Comparison of ENCODE assay signal across 13 mouse cellular contexts in genomic region chr11:119657534-119657933, GRCm38 (mm10). TPM values are rescaled to one million over a fixed set of nuclear protein-coding genes. Genes with fewer than 3 reads are reported as not detected.
DNase-seq lines count a peak whose midpoint lies in the region; ATAC-seq and TF ChIP-seq lines count a peak whose summit lies in the region.
"Had no signal": no experiment of that assay in that cellular context is flagged by ENCODE, and none has a peak within 500 bp of the region (broad histone marks: within the 10 kb centered on the region; RNA-seq: fewer than 3 reads in every experiment).

No protein-coding gene starts in this region.

- H3K27ac ChIP-seq in liver, postnatal 0 days (ENCODE audit: low read depth), result no peak overlapping the region
- H3K27ac ChIP-seq: kidney, postnatal 0 days; limb, embryonic 15.5 days; midbrain, embryonic 13.5 days had no signal

- H3K9me3 ChIP-seq in liver, postnatal 0 days (ENCODE audit: low read length), result no peaks in the 10 kb centered on the region
- H3K9me3 ChIP-seq: limb, embryonic 15.5 days; midbrain, embryonic 13.5 days had no signal

- peak; percentile 24 for DNase-seq in heart, adult 8-10 months (ENCODE audit: low spot score)
- DNase-seq in heart, postnatal 4 days, result no peak
- DNase-seq in ES-CJ7 (ENCODE audit: low read depth, low spot score) (peak; percentile 90), ZHBTc4 (ENCODE audit: low read depth, low spot score) (peak; percentile 83)
- DNase-seq in liver, postnatal 0 days, result no peak
- no peak for DNase-seq in embryo, embryonic 11 days
- no peak for DNase-seq in kidney, postnatal 4 days
- DNase-seq: adrenal gland, adult 8-10 months; retina, postnatal 1 day had no signal

- H3K4me3 ChIP-seq in liver, postnatal 0 days (ENCODE audit: low read depth, low read length), result no peak overlapping the region
- H3K4me3 ChIP-seq: limb, embryonic 15.5 days; midbrain, embryonic 13.5 days had no signal

- peak; percentile 57; the same call in 1 of the 2 replicates for ATAC-seq in liver, postnatal 0 days
- ATAC-seq: inflammation-experienced regulatory T-cells, adult 6 months; midbrain, embryonic 13.5 days had no signal

- no peaks in the 10 kb centered on the region for H3K36me3 ChIP-seq in liver, postnatal 0 days (replicated peaks; ENCODE audit: insufficient read depth, low read length)
- H3K36me3 ChIP-seq: limb, embryonic 15.5 days; midbrain, embryonic 13.5 days had no signal

- H3K27me3 ChIP-seq in liver, postnatal 0 days (ENCODE audit: insufficient read depth, low read length), result no peaks in the 10 kb centered on the region
- H3K27me3 ChIP-seq: limb, embryonic 15.5 days; midbrain, embryonic 13.5 days had no signal

- H3K4me1 ChIP-seq in liver, postnatal 0 days (ENCODE audit: insufficient read depth), result no peaks in the 10 kb centered on the region
- H3K4me1 ChIP-seq: midbrain, embryonic 13.5 days had no signal

- no peak for TF ChIP-seq CTCF in liver, postnatal 0 days (IDR thresholded peaks at IDR 0.05; ENCODE audit: low read depth)

- H3K4me2 ChIP-seq in liver, postnatal 0 days (ENCODE audit: low read depth, low read length), result no peak overlapping the region
- H3K4me2 ChIP-seq: limb, embryonic 15.5 days; midbrain, embryonic 13.5 days had no signal

- 67% methylated on average over 6 of the region's 6 CpGs for WGBS in liver, postnatal 0 days (ENCODE audit: insufficient replicate concordance)

- TF ChIP-seq EP300 in liver, postnatal 0 days (IDR thresholded peaks at IDR 0.05; ENCODE audit: low read depth), result no peak

- no peak overlapping the region for H3K9ac ChIP-seq in liver, postnatal 0 days (replicated peaks)
- H3K9ac ChIP-seq: limb, embryonic 15.5 days; midbrain, embryonic 13.5 days had no signal

RNA-seq across cellular contexts. Expression of gene Rptor, which starts 54.8 kb away (rescaled TPM):
- 10 to 100 TPM; 30.3 to 35.6 (median 32.7) TPM for total RNA-seq in heart, adult 8-10 months (2022)
- total RNA-seq in heart, postnatal 4 days (2021), result 10 to 100 TPM; 44.2 to 45.6 TPM
- polyA plus RNA-seq in liver, postnatal 0 days (2015; fragmentation: Nextera tagmentation; extraction: Ambion mirVana), result 3.1 TPM in 2 replicates

Comparison
In these comparisons a context has a peak if more than half of its experiments do, and no peak if none do; other contexts are left out.
1. DNase-seq: peak in heart, adult 8-10 months (single experiment), ES-CJ7 (single experiment) and ZHBTc4 (single experiment); none in heart, postnatal 4 days (single experiment), liver, postnatal 0 days (single experiment), embryo, embryonic 11 days (single experiment) and kidney, postnatal 4 days (0 of 2).